Mouse (Mus musculus) heart, postnatal 10 days (tissue): ENCODE results near the gene Ociad1. TPM values are rescaled to one million over a fixed set of nuclear protein-coding genes. Genes with fewer than 3 reads are reported as not detected.

Experiments used
- DNase-seq, 2 experiments: peaks; one replicate each; pipeline ENCODE4 v3.0.0; 2021
- intact Hi-C: fragments of 180-260 bp; cut with DNase I; formaldehyde crosslinking; loops from one replicate; pipeline ENCODE4 v1.15.1; 2025
- total RNA-seq, 2 experiments: library from RNA; stranded (reverse); gene quantifications; 2 replicates each; pipeline ENCODE4 v1.2.3; 2021

Gene Ociad1
- total RNA-seq, 2 experiments from 2014 or later, result 264 TPM

DNA sequence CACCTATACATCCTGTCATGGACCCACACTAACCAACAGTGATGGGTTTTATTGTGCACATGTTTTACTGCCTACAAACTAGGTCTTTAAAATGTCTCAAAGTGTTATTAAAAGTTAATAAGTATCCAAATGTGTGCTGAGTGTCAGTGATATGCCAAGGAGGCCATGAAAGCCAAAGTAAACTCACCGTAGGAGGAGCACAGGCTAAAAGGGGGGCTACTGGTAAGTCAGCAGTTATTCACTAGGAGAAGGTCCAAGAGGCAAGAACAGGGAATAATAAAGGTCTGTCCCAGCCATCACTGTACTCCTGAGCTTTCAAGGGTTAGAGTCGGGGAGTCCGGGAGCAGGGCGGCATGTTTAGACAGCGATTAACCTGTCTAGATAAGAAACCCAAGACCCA lies 43.9 kb downstream of the Ociad1 start:
- DNase-seq, result no peak
- intact Hi-C loops, result no loop called here

DNA sequence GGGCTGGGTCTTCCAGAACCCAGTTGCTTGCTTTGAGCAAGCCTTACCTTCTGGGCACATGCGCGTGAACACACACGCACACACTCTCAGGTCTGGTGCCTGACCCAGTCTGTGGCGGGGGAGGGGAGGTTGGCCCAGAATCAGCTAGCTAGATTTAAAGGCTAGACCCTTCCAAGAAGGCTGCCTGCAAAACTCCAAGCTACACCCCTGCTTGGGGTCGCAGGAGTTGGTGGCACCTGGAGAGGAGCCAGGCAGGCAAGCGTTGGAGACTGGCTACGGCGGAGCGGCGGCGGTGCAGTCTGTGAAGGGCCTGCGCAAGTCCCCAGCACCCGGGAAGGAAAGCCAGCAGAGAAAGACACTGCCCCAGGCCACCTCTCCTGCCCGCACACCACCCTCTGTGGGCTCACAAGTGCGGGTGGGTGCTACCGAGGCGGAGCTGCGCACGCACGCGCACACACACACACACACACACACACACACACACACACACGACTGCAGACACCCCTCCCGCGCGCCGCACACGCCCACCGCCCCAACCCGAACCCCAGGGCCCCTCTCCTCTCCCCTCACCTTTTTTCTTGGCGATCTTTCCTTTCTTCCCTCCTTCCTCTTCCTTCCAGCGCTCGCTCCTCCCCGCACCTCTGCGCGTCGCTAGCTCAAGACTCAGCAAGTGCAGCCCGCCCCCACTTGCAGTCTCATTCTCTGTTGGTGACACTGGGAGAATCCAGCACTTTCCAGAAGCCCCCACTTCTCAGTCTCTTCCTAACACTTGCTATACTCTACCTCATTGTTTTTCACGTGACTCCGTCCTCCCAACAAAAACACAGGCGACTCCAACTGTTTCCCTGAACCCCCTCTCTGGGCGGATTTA lies 45.6 kb downstream of the Ociad1 start:
- peak; percentile 25 to 47 for DNase-seq
- intact Hi-C loops, result no loop called here

DNA sequence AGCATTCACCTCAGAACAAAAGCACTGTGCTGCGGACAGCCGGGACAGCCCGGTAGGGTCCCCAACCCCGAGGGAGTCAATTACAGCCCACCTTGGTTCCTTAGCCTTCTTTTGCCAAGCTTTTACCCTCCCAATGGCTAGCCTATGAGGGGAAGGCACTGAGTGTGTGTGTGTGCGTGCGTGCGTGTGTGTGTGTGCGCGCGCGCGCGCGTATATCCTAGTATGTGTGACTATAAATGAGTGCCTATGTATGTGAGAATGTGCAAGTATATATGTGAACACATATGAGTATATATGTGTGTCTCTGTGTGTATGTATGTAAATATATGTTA lies 46.2 kb downstream of the Ociad1 start:
- intact Hi-C loops, result no loop called here
- no peak for DNase-seq

DNA sequence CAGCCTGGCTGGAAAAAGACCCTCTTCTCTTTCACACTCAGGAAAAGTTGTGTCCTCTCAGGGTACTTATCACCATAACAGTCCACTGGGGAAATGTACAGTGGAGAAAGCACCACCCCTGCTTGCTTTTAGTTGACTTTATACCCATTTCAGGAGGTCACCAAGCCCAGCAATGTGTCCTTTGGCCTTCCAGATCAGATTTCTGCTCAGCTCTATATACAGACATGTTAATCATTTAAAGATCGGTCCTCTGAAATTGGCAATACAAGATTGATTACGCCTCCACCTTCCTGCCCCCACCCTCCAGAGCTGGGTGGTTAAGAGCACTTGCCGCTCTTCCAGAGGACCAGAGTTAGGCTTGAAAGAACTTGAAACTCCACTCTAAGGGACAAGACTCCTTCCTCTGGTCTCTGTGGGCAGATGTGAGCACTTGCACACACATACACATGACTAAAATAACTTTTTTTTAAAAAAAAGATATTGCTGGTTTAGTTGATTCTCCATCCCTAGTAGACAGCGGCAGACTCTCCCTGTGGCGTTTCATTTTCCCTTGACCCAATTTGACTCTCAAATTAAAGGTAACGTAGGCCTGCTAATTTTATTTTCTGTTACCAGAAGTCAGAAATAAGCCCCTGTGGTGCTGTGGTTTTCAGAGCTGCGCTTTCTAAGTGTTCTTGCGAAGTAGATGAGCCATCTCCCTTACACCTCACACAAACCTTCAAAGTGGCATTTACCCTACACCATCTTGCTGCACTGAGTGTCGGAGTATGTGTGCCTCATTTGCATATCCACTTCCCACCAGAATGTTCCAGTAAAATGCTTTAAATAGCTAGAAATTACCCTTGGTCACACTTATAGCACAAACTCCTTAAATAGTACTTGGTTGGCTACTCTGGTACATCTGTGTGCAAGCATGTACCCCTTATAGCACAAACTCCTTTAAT lies 47.5 kb downstream of the Ociad1 start:
- intact Hi-C loops, result no loop called here
- DNase-seq, result no peak

DNA sequence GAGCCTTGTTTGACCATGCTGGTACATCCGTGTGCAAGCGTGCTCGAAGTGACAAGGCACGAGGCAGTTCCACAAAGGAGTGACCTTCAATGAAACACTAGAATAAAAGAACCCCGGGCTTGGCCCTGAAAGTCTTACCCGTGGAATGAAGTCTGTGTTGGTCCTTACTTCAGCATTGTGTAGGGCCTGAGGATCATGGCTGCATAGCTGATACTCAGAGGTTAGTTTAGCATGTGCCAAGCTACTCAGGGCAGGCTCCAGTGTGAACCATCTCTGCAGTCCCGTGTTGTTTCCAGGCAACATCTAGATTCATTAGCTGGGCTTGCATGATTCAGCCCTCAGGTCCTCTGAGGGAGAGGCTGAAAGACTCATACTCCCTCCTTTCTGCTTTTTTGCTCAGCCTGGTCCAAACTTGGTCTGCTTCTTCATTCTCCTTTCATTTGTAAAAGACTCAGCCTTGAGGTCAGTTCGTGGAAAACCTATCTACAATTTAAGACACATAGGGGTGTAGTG lies 48.2 kb downstream of the Ociad1 start, which contains the start of gene Ociad2:
Ociad2 (minus strand) TSS at position 306 of the 513 bp plus-strand sequence.
- intact Hi-C loops, result no loop called here
- DNase-seq, result no peak

DNA sequence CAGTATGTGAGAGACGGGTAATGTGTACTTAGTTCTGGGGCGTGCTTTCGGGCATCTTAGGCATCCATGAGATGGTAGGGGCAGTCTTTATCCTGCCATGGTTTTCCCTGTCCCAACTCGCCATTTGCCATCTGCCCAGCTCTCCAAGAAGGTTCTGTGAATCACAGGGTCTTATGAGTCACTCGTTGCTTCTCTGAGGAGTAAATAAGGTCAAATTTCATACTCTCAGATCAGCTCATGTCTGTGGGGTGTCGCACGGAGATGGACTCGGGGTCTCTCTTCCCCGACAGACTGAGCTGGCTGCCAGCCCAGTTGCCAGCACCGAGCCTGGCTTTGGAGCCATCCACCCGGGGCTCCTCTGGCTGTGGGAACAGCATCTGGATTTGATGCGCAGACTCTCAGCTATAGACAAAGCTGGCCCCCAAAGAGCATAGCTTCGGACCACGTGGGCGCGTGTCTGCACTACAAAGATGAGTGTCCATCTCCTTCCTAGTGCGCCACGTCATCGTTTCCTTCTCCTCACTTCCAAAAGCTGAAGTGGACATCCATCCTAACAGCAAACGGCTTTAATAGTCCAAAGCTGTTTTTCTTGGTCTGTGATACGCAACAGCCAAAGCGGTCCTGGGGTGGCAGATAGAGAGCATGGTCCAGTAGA lies 50.2 kb downstream of the Ociad1 start:
- DNase-seq, result no peak
- intact Hi-C loops, result no loop called here

DNA sequence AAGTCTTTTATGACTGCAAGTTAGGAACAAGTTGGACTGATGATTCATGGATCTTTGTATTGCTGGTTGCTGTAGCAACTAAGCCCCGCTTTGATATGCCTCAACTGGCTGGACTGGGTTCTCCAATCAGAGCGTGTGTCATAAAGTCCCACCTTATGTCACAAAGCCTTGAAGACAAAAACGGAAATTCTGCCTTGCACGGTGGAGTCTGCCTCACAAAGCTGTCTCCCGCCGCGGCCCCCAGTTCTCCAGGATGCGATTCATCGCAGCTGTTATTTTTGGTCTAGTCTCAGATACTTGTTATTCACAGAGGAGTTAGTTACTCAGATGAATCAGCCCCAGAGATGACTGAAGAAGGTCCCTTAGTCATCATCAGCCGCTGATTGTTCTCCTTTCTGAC lies 51.7 kb downstream of the Ociad1 start:
- peak; percentile 42 to 48 for DNase-seq
- intact Hi-C loops, result no loop called here

DNA sequence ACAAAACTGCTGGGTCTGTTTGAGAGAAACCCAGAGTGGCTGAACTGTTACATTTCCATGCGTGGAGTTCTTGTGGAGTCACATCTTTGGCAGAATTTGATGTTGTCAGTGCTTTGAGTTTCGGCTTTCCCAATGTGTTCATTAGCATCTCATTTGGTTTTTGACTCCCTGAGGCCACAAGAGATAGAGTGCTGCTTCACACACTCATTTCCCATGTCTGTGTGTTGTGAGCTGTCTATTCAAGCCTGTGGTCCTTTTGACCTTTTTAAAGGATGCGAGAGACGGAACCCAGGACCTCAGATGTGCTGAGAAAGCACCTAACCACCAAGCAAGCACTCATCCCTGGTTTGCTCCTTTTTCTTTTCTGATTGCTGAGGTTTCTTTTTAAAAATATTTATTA lies 52.7 kb downstream of the Ociad1 start:
- no peak for DNase-seq
- intact Hi-C loops, result no loop called here

DNA sequence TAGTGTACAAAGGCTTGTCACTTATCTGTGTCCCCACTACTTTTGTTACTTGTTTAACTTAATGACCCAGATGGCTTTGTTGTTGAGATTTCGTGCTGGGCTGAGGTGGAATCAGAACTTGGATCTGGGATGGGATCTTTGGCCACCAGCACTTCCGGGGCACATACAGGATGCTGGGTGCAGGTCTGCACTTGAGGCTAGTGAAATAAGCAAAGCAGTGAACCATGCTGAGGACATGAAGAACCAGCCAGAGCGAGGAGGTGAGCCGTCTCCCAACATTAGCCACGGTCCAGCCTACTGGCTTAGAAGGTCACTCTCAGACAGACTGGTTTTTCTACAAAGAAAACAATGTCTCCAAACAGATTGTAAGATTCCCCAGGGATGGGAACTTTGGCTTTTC lies 56.9 kb downstream of the Ociad1 start:
- intact Hi-C loops, result no loop called here
- DNase-seq, result no peak

DNA sequence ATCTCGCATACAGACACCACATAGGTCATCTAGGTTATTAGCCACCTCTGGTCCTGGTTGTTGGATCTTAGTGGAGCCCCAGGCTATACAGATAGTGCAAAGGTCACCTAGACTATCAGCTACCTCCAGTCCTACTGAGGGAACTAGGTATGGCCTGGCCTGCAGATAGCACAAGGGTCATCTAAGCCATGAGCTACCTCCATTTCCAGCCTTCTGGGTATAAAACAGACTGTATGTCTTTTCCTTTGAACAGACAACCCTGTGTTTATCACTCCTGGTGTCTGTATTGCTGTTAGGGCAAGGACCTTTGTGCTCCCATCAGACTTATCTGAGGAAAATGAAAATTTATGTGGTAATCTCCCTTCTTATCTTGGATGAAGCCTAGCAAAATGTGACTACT lies 59.2 kb downstream of the Ociad1 start:
- intact Hi-C loops, result no loop called here

DNA sequence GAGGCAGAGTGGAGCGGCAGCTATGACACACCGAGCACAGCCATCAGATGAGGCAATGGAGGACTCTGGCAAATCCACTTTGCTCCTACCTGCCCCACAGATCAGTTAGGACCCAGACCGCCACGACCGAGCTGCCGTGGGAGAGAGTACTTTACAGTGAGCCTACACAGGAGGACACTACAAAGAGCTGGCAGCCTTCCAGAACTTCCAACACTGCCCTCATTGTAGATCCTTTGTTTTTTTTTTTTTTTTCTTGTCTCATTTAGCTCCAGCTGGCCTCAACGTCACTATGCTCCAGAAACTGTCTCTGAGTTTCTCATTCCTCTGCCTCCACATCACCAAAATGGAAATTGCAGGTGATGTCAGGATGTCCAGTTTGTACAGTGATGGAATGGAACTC lies 60.9 kb downstream of the Ociad1 start:
- intact Hi-C loops, result no loop called here
- no peak for DNase-seq

More for the DNA sequence above, 59.2 kb downstream of the Ociad1 start:
- DNase-seq, result no peak

DNA sequence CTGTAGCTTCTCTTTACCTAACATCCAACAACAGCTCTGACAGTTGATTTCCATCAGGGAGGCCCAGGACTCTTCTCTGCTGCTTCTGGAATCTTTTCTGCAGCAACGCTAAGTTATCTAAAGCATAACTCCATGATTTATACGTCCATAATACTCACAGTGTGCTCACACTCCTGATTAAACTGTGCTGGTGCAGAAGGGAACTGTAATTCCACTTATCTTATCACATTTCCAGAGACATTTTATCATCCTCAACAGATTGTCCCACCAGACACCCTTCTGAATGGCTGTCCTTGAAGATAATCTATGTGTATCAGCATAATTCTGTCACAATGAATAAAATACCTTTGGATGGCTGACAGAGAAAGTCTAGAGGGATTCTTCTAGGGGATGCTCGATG lies 61.4 kb downstream of the Ociad1 start:
- intact Hi-C loops, result no loop called here

DNA sequence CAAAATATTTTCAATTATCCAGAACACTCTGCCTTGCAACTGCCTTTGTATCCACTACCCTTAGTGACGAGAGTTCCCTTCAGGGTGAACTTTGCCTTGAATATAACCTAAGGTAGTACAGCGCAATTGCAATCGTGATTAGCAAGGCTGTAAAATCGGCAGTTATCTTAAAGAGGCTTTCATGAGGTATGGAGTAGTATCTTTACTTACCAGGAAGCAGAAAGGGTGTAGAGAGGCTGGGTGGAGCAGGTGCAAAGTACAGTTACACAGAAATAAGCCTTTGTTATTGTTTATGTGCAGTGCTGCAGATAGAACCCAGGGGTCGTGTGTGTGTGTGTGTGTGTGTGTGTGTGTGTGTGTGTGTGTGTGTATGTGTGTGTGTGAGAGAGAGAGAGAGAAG lies 62.8 kb downstream of the Ociad1 start:
- no peak for DNase-seq
- intact Hi-C loops, result no loop called here

More for the DNA sequence above, 61.4 kb downstream of the Ociad1 start:
- DNase-seq, result no peak

DNA sequence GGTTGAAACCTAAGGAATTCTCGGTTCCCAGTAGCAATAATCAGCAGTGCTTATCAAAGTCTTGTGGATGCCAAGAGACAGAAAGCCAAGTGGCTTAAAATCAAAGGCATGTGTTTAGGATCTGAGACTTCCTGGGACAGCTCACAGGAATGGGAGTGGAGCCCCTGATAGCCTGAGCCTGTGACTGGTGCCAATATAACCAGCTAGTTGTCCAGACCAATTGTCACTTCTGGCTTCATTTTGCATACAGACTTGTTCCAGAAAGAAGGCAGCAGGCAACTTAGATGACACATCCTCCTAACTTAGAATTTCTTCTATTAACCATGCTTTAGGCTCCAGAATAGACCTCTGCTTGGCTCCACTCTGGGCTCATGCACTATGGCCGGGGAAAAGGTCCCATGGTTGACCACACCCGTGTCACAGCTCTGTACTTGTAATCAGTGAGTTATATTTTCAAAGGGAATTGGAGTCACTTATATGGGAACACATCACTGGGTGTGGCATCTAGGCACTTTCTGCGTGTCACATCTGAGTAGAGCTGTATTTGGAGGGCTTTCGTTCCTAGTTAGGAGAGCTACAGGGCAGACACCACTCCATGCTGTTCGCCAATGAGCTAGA lies 66.7 kb downstream of the Ociad1 start:
- DNase-seq, result peak; percentile 31 to 38

DNA sequence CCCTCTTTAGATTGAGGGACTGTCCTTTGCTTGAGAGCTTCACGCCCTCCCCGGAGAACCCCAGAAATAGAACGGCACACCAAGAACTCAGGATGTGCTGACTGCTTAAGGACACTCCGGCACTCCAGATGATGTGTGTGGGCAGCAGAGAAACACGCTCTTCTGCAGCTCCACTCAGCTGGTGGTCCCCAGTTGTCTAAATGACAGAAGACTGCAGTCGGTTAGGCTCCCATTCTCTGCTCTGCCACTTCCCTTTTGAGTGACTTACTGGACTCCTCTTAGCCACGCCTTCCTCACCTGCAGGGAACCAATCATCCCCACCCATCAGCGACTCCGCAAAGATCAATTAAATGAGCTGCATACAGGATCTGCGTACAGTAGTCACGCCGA lies 67.2 kb downstream of the Ociad1 start:
- intact Hi-C loops, result no loop called here
- DNase-seq, result no peak

More for the DNA sequence above, 66.7 kb downstream of the Ociad1 start:
- intact Hi-C loops, result no loop called here

DNA sequence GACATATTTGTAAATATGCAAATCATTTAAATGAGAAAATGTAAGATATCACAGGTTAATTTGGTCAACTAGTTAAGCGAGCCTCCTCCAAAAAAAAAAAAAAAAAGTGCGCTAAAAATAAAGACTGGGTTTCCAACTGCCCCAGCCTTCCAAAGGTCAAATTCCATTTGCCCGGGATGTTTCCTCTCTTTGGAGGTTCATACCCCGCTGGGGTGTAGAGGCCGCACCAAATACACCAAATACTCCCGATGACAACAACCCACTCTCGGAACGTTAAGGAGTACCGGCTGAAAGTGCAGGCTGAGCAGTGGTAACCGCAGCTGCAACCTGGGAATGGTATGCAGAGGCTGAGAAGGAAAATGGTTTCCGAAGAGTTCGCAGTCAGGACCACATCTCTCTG lies 67.7 kb downstream of the Ociad1 start:
- intact Hi-C loops, result no loop called here
- DNase-seq, result no peak

DNA sequence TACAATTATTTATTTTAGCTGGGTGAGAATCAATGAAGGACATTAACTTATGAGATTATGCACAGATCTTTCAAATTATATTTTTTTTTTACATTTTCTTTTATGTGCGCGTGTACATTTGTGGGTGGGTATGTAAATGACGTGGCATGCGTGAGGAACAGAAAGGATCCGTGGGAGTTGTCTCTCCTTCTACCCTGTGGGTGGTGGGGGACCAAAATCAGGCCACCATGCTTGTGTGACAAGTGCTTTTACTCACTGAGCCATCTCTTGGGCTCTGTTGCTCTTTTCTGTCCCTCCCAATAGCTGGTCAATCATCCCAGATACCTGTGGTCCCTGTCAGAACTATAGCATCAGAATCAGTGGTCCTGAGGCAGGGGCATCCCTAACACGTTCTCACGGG lies 69.8 kb downstream of the Ociad1 start:
- no peak for DNase-seq
- intact Hi-C loops, result no loop called here

DNA sequence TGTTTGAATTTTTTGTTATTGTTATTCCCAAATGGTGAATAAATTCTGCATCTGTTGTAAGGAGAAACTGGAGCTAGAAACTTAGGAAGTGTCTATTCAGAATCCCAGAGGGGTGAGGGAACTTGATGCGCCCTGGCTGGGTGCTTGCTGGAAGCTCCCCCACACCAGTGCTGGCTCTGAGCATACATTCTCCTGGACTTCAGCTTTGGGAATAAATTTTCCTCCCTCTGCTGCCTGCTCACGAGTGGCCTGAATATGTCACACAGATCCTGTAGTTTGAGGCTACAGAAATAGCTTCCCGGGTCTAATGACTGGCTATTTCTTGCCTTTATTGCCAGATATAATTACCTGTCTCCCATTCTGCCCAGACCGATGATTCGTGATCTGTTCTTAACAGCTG lies 70.2 kb downstream of the Ociad1 start:
- intact Hi-C loops, result no loop called here

More for the DNA sequence above, 70.2 kb downstream of the Ociad1 start:
- no peak for DNase-seq
